Mouse (Mus musculus): ENCODE measurements around the gene Usp37.

DNA sequence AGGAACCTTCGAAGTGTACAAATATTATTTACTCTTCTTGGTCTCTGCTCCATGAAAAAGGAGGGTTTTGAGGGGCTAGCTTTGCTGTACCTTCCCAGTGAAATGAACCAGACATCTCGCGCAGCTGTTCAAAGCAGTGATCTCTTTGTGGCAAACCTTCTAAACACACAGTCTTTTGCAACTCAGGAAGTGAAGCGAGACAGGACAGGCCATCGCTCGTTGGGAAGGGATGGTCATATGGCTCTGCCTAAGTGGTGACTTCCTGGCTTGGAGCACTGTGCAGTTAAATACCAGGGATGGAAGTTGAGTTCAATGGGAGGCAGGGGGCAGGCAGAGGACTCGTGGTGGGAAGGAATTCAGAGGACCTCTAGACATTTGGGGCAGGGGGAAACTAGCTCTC, 118.2 kb downstream of the Usp37 start:
- TF ChIP-seq GATA1 (IDR thresholded peaks at IDR 0.05; ENCODE audit: borderline replicate concordance, low read length): no peak
- TF ChIP-seq CTCF (IDR thresholded peaks at IDR 0.05; ENCODE audit: low read depth, low read length): no peak
- no peak for TF ChIP-seq POLR2AphosphoS5 (IDR thresholded peaks at IDR 0.05; ENCODE audit: insufficient replicate concordance, low read depth, low read length)

All from G1E (cell line).